Mouse (Mus musculus) right cerebral cortex, postnatal 14 days (tissue): ENCODE measurements around the gene Plekha6.

ENCODE experiments used
- DNase-seq: peaks from one replicate; pipeline ENCODE4 v3.0.0; 2022

Plekha6 gene

GRCm38 (mm10) chr1:133163820-133164431 is at the start of gene Plekha6:
Gene Plekha6, plus strand, starts transcription at chr1:133164210.
- DNase-seq: no peak

DNA sequence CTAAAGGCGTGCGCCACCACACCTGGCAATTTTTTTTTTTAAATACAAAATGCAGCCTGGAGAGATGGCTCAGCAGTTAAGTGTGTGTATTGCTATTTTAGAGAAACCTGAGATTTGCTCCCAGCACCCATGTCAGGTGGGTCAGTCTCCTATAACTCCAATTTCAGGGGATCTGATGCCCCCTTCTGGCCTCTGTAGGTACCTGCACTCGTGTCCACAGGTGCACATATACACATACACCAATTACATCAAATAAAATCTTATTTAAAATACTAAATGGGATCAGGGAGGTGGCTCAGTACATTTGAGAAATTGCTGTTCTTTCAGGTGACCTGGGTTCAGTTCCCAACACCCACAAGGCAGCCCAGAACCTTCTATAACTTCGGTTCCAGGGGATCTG is 47.9 kb upstream of the Plekha6 start:
- DNase-seq: no peak

GRCm38 (mm10) chr1:133118127-133118526 is 45.9 kb upstream of the Plekha6 start:
- DNase-seq: no peak

GRCm38 (mm10) chr1:133118844-133119243 is 45.2 kb upstream of the Plekha6 start:
- DNase-seq: no peak

DNA sequence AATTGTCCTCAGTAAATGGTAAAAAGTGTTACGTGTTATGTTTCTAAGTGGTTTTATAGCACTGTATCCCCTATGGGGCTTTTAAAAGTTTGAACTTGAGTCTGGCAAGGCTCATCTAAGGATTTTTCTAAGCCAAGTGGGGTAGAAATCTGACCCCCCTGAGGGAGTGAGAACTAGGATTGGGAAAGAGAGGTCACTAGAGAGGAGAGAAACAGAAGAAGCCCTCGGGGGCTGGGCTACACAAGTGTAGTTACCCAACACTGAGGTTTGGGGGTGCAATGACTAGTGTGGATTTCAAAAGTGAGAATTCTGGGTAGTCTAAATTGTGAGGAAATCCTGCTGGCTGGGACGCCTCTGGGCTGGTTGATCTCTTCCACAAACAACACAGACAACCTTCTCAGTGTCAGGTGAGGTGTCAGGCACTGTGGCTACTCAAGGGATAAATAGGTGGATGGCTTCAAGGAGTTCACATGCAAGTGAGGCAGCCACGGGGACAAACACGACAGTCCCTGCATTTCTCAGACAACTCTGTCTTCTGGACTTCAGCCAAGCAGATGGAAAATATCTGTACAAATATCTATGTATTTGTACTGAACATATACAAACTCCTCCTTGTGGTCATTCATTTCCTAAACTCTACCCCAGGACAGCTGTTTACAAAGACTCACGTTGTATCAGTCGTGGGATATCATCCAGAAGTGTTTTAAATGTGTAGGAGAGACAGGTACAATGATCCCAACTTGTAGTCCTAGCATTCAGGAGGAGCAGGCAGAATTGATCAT is 43.9 kb upstream of the Plekha6 start:
- no peak for DNase-seq

DNA sequence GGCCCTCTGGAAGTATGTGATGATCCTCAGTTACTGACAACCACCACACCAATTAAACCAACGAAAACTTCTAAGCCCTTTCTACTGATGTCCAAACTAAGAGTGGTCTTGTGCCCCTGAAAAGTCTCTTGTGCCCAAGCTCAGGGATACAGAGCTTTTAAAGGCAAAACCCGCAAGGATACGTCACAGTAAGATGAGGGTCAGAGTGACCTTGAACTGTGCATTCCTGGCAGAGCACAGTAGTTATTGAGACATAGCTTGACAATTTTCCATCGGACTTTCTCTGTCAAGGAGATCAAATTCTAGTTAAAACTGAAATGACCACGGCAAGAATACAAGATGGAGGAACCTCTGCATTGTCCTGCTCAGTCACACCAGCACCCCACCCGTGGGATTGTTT is 42.8 kb upstream of the Plekha6 start:
- DNase-seq: no peak

DNA sequence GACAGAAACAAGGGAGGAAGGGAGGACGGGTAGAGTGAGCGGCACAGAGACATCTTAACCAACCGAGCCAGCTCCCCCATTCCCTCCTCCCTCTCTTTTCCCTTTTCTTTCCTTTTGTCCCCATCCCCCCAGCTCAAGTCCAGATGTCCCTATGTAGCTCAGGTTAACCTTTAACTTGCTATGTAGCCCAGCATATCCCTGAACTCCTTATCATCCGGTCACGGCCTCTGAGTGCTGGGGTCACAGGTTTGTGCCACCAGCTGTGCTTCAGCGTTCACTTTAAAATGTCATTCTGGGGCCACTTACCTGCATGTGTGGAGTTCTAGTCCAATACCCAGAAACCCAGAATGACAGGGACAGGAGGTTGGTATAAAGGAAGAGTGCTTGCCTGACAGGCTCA is 39.9 kb upstream of the Plekha6 start:
- no peak for DNase-seq

DNA sequence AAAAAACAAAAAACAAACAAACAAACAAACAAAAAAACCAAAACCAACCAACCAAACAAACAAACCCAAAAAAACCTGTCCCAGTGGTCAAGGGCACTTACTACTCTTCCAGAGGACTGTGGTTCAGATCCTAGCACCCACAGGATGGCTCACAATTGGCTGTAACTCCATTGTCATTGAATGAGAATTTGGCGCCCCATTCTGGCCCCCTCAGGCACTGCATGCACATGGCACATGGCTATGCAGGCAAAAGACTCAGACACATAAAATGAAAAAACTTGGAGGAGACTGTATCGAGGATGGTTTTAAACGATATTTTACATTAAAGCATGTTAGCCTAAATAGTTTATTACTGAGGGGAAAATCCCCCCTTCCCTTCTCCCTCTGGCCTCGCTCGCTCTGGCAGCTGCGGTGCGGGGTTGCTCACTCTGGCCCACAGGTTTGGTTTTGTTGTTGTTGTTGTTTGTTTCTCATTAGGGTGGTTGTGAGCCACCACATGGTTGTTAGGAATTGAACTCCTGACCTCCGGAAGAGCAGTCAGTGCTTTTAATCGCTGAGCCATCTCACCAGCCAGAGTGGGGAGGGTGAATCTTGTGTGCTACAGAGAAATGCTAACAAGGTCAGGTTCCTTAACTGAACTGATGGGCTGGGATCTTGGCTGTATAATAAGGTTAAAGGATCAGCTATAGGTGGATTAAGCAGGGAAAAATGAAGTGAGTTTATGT is 38.2 kb upstream of the Plekha6 start:
- no peak for DNase-seq

DNA sequence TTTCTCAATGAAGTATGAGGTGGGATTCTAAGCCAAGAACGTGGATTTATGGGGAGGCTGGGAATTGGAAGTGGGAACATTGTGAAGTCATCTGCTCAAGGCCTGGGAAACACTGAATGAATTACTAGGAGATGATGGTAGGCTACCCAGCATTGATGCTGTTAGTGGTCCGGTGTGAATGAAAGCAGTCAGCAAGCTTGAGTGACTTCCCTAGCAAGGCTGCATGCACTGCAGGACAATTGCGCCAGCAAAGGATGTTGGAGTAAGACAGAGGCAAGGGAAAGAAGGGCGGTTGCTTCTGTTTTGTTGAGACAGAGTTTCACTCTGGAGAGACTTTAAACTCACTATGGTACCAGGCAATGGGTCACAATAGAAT is 37.7 kb upstream of the Plekha6 start:
- no peak for DNase-seq

GRCm38 (mm10) chr1:133127328-133127727 is 36.7 kb upstream of the Plekha6 start:
- no peak for DNase-seq

- no peak for DNase-seq
Observed at GRCm38 (mm10) chr1:133129471-133130221, 34.4 kb upstream of the Plekha6 start.

GRCm38 (mm10) chr1:133130638-133131560 is 33.1 kb upstream of the Plekha6 start, which contains the start of gene Ppp1r15b:
Gene Ppp1r15b, plus strand, starts transcription at chr1:133131143.
- peak; percentile 99 for DNase-seq

- DNase-seq: no peak
Observed at GRCm38 (mm10) chr1:133131561-133131905, 32.5 kb upstream of the Plekha6 start.

- no peak for DNase-seq
Observed at GRCm38 (mm10) chr1:133131936-133132335, 32.1 kb upstream of the Plekha6 start.

DNA sequence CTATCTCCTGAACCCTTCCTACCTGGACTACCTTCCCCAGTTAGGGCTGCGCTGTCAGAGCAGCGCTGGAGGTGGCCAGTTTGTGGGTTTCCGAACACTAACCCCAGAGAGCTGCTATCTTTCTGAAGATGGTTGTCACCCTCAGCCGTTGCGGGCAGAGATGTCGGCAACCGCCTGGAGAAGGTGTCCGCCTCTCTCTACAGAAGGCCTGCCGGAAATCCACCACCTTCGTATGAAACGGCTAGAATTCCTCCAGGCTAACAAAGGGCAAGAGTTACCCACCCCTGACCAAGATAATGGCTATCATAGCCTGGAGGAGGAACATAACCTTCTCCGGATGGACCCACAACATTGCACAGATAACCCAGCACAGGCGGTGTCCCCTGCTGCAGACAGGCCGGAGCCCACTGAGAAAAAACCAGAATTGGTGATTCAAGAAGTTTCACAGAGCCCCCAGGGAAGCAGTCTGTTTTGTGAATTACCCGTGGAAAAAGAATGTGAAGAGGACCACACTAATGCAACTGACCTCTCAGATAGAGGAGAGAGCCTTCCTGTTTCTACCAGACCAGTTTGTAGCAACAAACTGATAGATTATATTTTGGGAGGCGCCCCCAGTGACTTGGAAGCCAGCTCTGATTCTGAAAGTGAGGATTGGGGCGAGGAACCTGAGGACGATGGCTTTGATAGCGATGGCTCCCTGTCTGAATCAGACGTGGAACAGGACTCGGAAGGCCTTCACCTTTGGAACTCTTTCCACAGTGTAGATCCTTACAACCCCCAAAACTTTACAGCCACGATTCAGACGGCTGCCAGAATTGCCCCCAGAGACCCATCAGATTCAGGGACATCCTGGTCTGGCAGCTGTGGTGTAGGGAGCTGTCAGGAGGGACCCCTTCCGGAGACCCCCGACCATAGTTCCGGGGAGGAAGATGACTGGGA is 31.4 kb upstream of the Plekha6 start:
- no peak for DNase-seq

- no peak for DNase-seq
Observed at GRCm38 (mm10) chr1:133133425-133133824, 30.6 kb upstream of the Plekha6 start.

- DNase-seq: no peak
Observed at GRCm38 (mm10) chr1:133134071-133134470, 29.9 kb upstream of the Plekha6 start.

GRCm38 (mm10) chr1:133134881-133135280 is 29.1 kb upstream of the Plekha6 start:
- no peak for DNase-seq

DNA sequence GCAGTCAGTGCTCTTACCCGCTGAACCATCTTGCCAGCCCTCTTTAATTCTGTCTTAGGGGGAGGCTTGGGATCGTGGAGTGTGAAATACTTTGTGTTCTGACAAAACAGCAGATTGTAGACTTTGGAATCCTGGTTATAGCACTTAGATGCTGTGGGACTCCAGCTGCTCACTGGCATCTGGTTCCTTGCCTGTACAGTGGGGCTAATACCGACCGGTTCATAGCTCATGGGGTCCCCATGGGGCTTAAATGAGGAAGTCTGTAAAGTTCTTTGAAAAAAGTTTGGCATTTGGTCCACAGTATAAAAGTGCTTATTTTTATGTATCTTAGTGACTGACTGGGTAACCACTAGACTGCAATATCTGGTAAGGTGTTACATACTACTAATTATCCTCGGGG is 28.2 kb upstream of the Plekha6 start:
- DNase-seq: no peak

DNA sequence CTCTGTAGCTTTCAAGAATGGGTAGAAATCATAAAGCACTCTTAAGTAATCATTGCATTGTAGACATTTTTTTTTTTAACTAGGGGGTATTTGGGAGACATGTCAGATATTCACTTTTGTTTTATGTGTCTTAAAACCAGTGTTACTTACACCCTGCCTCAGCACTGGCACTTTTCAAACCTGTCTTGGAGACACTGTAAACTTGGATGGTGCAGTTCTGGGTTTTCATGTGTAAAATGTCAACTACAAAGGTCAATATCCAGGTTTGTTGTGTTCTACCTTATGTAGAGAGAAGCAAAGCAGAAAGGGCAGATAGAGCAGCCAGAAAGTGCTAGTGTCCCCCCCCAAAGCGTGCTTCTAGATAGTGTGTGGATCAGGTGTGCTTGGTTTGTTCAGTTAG is 25.6 kb upstream of the Plekha6 start:
- no peak for DNase-seq
